Mouse (Mus musculus) stomach, embryonic 15.5 days (tissue): ENCODE data around the gene Ahr. TPM values are rescaled to one million over a fixed set of nuclear protein-coding genes. Genes with fewer than 3 reads are reported as not detected.

ENCODE experiments used
- ATAC-seq: fragments of 200-750 bp; cut with Nextera tagmentation; 2 replicates; pipeline ENCODE4 v1.8.0; 2017; ENCODE audit warnings: low read depth, moderate number of reproducible peaks, moderate TSS enrichment; ENCODE audit not compliant: insufficient read depth, low FRiP score
- H3K27ac ChIP-seq: fragments of 300-500 bp; sonication (generic); 2 replicates; pipeline ENCODE4 v1.5.1; 2015; ENCODE audit warnings: mild to moderate bottlenecking, inconsistent platforms
- H3K27me3 ChIP-seq: fragments of 300-500 bp; sonication (generic); replicated peaks from 2 replicates; pipeline ENCODE4 v1.6.1; 2015; ENCODE audit warnings: inconsistent platforms
- H3K36me3 ChIP-seq: fragments of 300-500 bp; sonication (generic); 2 replicates; pipeline ENCODE4 v1.6.1; 2015; ENCODE audit warnings: inconsistent platforms
- H3K4me1 ChIP-seq: fragments of 300-500 bp; sonication (generic); 2 replicates; pipeline ENCODE4 v1.6.1; 2015; ENCODE audit warnings: inconsistent platforms
- H3K4me2 ChIP-seq: fragments of 300-500 bp; sonication (generic); 2 replicates; pipeline ENCODE4 v1.6.1; 2015; ENCODE audit warnings: mild to moderate bottlenecking, inconsistent platforms
- H3K4me3 ChIP-seq: fragments of 300-500 bp; sonication (generic); replicated peaks from 2 replicates; pipeline ENCODE4 v1.5.1; 2015; ENCODE audit warnings: inconsistent platforms
- H3K9ac ChIP-seq: fragments of 300-500 bp; sonication (generic); 2 replicates; pipeline ENCODE4 v1.6.1; 2015; ENCODE audit warnings: inconsistent platforms
- H3K9me3 ChIP-seq: fragments of 300-500 bp; sonication (generic); 2 replicates; pipeline ENCODE4 v1.6.1; 2016; ENCODE audit warnings: inconsistent platforms
- whole genome bisulfite sequencing: fragments of 180-500 bp; shearing (Covaris S2); methylation state at CpG from one replicate; pipeline ENCODE4 v1.1.7; 2015; 5-methylcytosine and 5-hydroxymethylcytosine counted together
- polyA plus RNA-seq: library from polyadenylated mRNA; unstranded; fragments of >200 nt; fragmentation: Nextera tagmentation; extraction: Ambion mirVana; gene quantifications from 2 replicates; pipeline ENCODE4 v1.2.1, GENCODE M21; 2015

The Ahr gene
- polyA plus RNA-seq: 15.3 and 16.0 TPM in 2 replicates

GRCm38 (mm10) chr12:35534754-35535236, at the start of gene Ahr:
TSS of gene Ahr (minus strand) at chr12:35535038.
- Histone ChIP-seq H3K9me3 (no peaks in the 10 kb centered on the region), H3K4me3 (peak within 1 kb of the TSS; percentile 79), H3K4me2 (peak within 1 kb of the TSS; percentile 76), H3K27me3 (no peaks in the 10 kb centered on the region), H3K27ac (peak within 1 kb of the TSS; percentile 86), H3K9ac (peak within 1 kb of the TSS; percentile 83), H3K36me3 (no peaks in the 10 kb centered on the region), H3K4me1 (peaks cover 2% of the 10 kb centered on the region; the same call in 1 of the 2 replicates)
- peak; percentile 97 for ATAC-seq
- WGBS: under 1% methylated on average over 45 of the region's 52 CpGs

DNA sequence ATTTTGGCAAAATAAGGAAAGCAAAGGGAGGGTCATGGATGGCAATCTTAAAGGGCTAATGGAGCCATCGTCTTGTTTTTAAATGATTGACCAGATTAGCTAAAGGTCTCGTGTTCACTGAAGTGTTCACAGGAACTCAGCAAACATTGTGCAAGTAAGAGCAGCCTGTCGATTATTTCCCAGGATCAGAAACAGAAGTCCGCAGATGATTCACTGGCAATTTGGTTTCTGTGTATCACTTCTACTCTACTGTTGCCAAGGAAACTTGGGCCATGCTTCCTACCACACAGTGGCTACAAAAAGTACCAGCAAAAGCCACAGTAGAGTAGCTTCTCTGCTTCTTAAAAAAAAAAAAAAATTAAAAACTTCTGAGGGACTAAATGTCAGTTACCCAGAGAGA, 44.0 kb upstream of the Ahr start:
- H3K4me1 ChIP-seq: no peaks in the 10 kb centered on the region
- H3K36me3 ChIP-seq: no peaks in the 10 kb centered on the region
- no peak overlapping the region for H3K9ac ChIP-seq
- H3K4me2 ChIP-seq: no peak overlapping the region
- 67% methylated on average over 4 of the region's 4 CpGs for whole genome bisulfite sequencing
- no peak overlapping the region for H3K27ac ChIP-seq
- no peak for ATAC-seq
- H3K4me3 ChIP-seq: no peak overlapping the region
- no peaks in the 10 kb centered on the region for H3K27me3 ChIP-seq
- no peaks in the 10 kb centered on the region for H3K9me3 ChIP-seq

- H3K9ac ChIP-seq: no peak overlapping the region
- no peaks in the 10 kb centered on the region for H3K9me3 ChIP-seq
- 77% methylated on average over 4 of the region's 4 CpGs for WGBS
- no peaks in the 10 kb centered on the region for H3K27me3 ChIP-seq
- H3K27ac ChIP-seq: no peak overlapping the region
- H3K4me1 ChIP-seq: no peaks in the 10 kb centered on the region
- no peak for ATAC-seq
- H3K4me2 ChIP-seq: no peak overlapping the region
- no peak overlapping the region for H3K4me3 ChIP-seq
- no peaks in the 10 kb centered on the region for H3K36me3 ChIP-seq
These were observed 41.3 kb upstream of the Ahr start for GRCm38 (mm10) chr12:35576107-35576506.

- no peak overlapping the region for H3K9ac ChIP-seq
- H3K27ac ChIP-seq: no peak overlapping the region
- 48% methylated on average over 2 of the region's 2 CpGs for WGBS
- H3K4me1 ChIP-seq: no peaks in the 10 kb centered on the region
- H3K9me3 ChIP-seq: no peaks in the 10 kb centered on the region
- H3K4me2 ChIP-seq: no peak overlapping the region
- H3K4me3 ChIP-seq: no peak overlapping the region
- no peak for ATAC-seq
- no peaks in the 10 kb centered on the region for H3K27me3 ChIP-seq
- H3K36me3 ChIP-seq: no peaks in the 10 kb centered on the region
These were observed 38.9 kb upstream of the Ahr start for GRCm38 (mm10) chr12:35573713-35574112.

DNA sequence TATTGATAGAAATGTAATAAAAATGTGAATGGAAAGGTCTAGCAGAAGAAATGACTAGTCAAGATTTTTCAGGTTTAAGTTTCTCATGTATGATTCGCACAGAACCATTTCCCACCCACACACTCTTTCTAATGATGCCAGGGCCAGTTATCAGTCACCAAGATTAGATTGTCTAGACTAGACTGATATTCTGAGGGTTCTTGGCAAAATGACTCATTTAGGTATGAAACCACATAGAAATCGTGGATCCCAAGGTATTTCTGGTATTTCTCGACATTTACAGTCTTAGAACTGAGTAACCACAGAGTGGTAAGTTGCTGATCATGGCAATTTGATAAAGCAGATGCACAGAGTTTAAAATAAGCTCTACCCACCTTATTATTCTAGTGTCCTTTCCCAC, 28.0 kb upstream of the Ahr start:
- Histone ChIP-seq H3K4me1 (no peaks in the 10 kb centered on the region), H3K4me2 (no peak overlapping the region), H3K4me3 (no peak overlapping the region), H3K36me3 (no peaks in the 10 kb centered on the region), H3K27me3 (no peaks in the 10 kb centered on the region), H3K9ac (no peak overlapping the region), H3K9me3 (no peaks in the 10 kb centered on the region), H3K27ac (no peak overlapping the region)
- ATAC-seq: no peak
- 75% methylated on average over 3 of the region's 3 CpGs for WGBS

- no peak overlapping the region for H3K4me2 ChIP-seq
- ATAC-seq: no peak
- no peak overlapping the region for H3K27ac ChIP-seq
- H3K4me1 ChIP-seq: 0 out of 2 replicates have a peak, but pooled peaks cover 3% of the 10 kb centered on the region
- H3K4me3 ChIP-seq: no peak overlapping the region
- WGBS: 77% methylated on average over 2 of the region's 2 CpGs
- no peaks in the 10 kb centered on the region for H3K27me3 ChIP-seq
- no peaks in the 10 kb centered on the region for H3K9me3 ChIP-seq
- no peaks in the 10 kb centered on the region for H3K36me3 ChIP-seq
- no peak overlapping the region for H3K9ac ChIP-seq
These were observed 24.0 kb upstream of the Ahr start for GRCm38 (mm10) chr12:35558868-35559267.

GRCm38 (mm10) chr12:35555925-35556324, 21.1 kb upstream of the Ahr start:
- no peak overlapping the region for H3K27ac ChIP-seq
- no peak overlapping the region for H3K4me3 ChIP-seq
- H3K36me3 ChIP-seq: no peaks in the 10 kb centered on the region
- no peaks in the 10 kb centered on the region for H3K27me3 ChIP-seq
- no peak overlapping the region for H3K4me2 ChIP-seq
- no peaks in the 10 kb centered on the region for H3K9me3 ChIP-seq
- ATAC-seq: no peak
- H3K4me1 ChIP-seq: 0 out of 2 replicates have a peak, but pooled peaks cover 3% of the 10 kb centered on the region
- WGBS: 68% methylated on average over 6 of the region's 6 CpGs
- H3K9ac ChIP-seq: no peak overlapping the region

GRCm38 (mm10) chr12:35554309-35554708, 19.5 kb upstream of the Ahr start:
- no peak for ATAC-seq
- H3K9me3 ChIP-seq: no peaks in the 10 kb centered on the region
- no peak overlapping the region for H3K9ac ChIP-seq
- WGBS: 69% methylated on average over 4 of the region's 4 CpGs
- H3K27me3 ChIP-seq: no peaks in the 10 kb centered on the region
- H3K27ac ChIP-seq: no peak overlapping the region
- H3K4me2 ChIP-seq: no peak overlapping the region
- no peak overlapping the region for H3K4me3 ChIP-seq
- no peaks in the 10 kb centered on the region for H3K36me3 ChIP-seq
- 0 out of 2 replicates have a peak, but pooled peaks cover 3% of the 10 kb centered on the region for H3K4me1 ChIP-seq

DNA sequence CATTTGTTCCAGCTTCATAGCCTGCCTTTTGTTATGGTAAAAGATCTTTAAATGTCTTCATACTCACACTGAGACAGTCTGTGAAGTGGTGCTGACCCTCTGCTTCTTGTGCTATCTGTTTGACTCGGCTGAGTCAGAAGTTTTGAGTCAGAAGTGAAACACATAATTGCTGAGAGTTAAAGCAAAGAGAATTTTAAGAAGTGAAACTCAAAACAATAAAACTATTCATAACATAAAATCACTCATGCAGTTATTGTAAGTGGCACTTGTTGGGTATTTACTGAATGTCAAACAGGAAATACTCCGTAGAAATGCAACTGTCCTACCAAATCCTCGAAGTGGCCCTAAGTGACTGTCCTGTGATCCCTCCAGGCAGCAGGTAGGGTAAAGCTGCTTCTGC, 18.3 kb upstream of the Ahr start:
- no peak for ATAC-seq
- H3K9me3 ChIP-seq: no peaks in the 10 kb centered on the region
- H3K27ac ChIP-seq: no peak overlapping the region
- 0 out of 2 replicates have a peak, but pooled peaks cover 3% of the 10 kb centered on the region for H3K4me1 ChIP-seq
- no peak overlapping the region for H3K9ac ChIP-seq
- no peaks in the 10 kb centered on the region for H3K36me3 ChIP-seq
- 58% methylated on average over 3 of the region's 3 CpGs for WGBS
- H3K4me3 ChIP-seq: no peak overlapping the region
- H3K27me3 ChIP-seq: no peaks in the 10 kb centered on the region
- no peak overlapping the region for H3K4me2 ChIP-seq

- H3K9me3 ChIP-seq: no peaks in the 10 kb centered on the region
- H3K9ac ChIP-seq: no peak overlapping the region
- H3K4me3 ChIP-seq: no peak overlapping the region
- no peak for ATAC-seq
- H3K4me2 ChIP-seq: no peak overlapping the region
- H3K4me1 ChIP-seq: 0 out of 2 replicates have a peak, but pooled peaks cover 3% of the 10 kb centered on the region
- no peaks in the 10 kb centered on the region for H3K36me3 ChIP-seq
- no peak overlapping the region for H3K27ac ChIP-seq
- no peaks in the 10 kb centered on the region for H3K27me3 ChIP-seq
These were observed 15.5 kb upstream of the Ahr start for GRCm38 (mm10) chr12:35550299-35550698.

- no peak overlapping the region for H3K9ac ChIP-seq
These were observed 8.0 kb upstream of the Ahr start for GRCm38 (mm10) chr12:35542836-35543235.

DNA sequence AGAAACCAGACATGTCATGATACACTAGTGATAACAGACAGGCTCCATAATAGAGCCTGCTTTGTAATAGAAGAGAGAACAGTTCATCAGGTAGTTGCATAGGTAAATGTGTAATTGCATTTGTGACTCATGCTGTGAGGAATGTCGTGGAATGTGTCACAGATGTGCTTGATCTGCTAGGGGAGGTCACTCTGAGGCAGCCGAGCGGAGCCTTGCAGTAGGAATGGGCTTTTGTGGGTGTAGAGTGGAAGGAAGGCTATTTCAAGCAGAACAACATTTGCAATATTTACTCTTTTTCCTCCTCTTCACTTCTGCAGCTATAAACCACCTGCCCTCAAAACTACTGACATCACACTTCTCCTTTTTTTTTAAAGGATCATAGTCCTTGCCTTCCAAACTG, 4.0 kb upstream of the Ahr start:
- WGBS: 49% methylated on average over 3 of the region's 3 CpGs
- no peak overlapping the region for H3K9ac ChIP-seq
- H3K4me2 ChIP-seq: no peak overlapping the region
- no peak overlapping the region for H3K27ac ChIP-seq
- no peaks in the 10 kb centered on the region for H3K27me3 ChIP-seq
- no peak overlapping the region for H3K4me3 ChIP-seq
- ATAC-seq: no peak
- H3K4me1 ChIP-seq: 0 out of 2 replicates have a peak, but pooled peaks cover 2% of the 10 kb centered on the region
- no peaks in the 10 kb centered on the region for H3K36me3 ChIP-seq
- no peaks in the 10 kb centered on the region for H3K9me3 ChIP-seq

More at GRCm38 (mm10) chr12:35542836-35543235, 8.0 kb upstream of the Ahr start:
- no peak for ATAC-seq
- H3K9me3 ChIP-seq: no peaks in the 10 kb centered on the region
- H3K4me3 ChIP-seq: no peak overlapping the region
- H3K4me1 ChIP-seq: 0 out of 2 replicates have a peak, but pooled peaks cover 2% of the 10 kb centered on the region
- no peaks in the 10 kb centered on the region for H3K27me3 ChIP-seq
- H3K36me3 ChIP-seq: no peaks in the 10 kb centered on the region
- 47% methylated on average over 3 of the region's 3 CpGs for WGBS
- H3K4me2 ChIP-seq: no peak overlapping the region
- no peak overlapping the region for H3K27ac ChIP-seq
